Mouse (Mus musculus) lung, embryonic 16.5 days (tissue): Measurements from ENCODE around the gene Rras2. TPM values are rescaled to one million over a fixed set of nuclear protein-coding genes. Genes with fewer than 3 reads are reported as not detected.

Source experiments
- ATAC-seq: fragments of 200-750 bp; cut with Nextera tagmentation; 2 replicates; pipeline ENCODE4 v1.8.0; 2017; ENCODE audit warnings: low read depth, mild to moderate bottlenecking, moderate library complexity
- H3K27ac ChIP-seq: fragments of 300-500 bp; sonication (generic); 2 replicates; pipeline ENCODE4 v1.5.1; 2014; ENCODE audit warnings: mild to moderate bottlenecking, control low read depth, low read length
- H3K27me3 ChIP-seq: fragments of 300-500 bp; sonication (generic); 2 replicates; pipeline ENCODE4 v1.6.1; 2014; ENCODE audit warnings: low read depth, low read length, mixed read lengths; ENCODE audit not compliant: control insufficient read depth, insufficient read depth
- H3K36me3 ChIP-seq: fragments of 300-500 bp; sonication (generic); 2 replicates; pipeline ENCODE4 v1.6.1; 2014; ENCODE audit warnings: low read length; ENCODE audit not compliant: control insufficient read depth, insufficient read depth
- H3K4me1 ChIP-seq: fragments of 300-500 bp; sonication (generic); replicated peaks from 2 replicates; pipeline ENCODE4 v1.6.1; 2014; ENCODE audit warnings: low read length, mixed read lengths; ENCODE audit not compliant: control insufficient read depth, insufficient read depth
- H3K4me2 ChIP-seq: fragments of 300-500 bp; sonication (generic); 2 replicates; pipeline ENCODE4 v1.6.1; 2014; ENCODE audit warnings: low read depth, low read length, control low read depth
- H3K4me3 ChIP-seq: fragments of 300-500 bp; sonication (generic); 2 replicates; pipeline ENCODE4 v1.5.1; 2014; ENCODE audit warnings: mild to moderate bottlenecking, low read length, control low read depth
- H3K9ac ChIP-seq: fragments of 300-500 bp; sonication (generic); 2 replicates; pipeline ENCODE4 v1.6.1; 2014; ENCODE audit warnings: low read length, control low read depth
- H3K9me3 ChIP-seq: fragments of 300-500 bp; sonication (generic); 2 replicates; pipeline ENCODE4 v1.6.1; 2016; ENCODE audit warnings: low read length; ENCODE audit not compliant: control insufficient read depth
- WGBS: fragments of 180-500 bp; shearing (Covaris S2); extraction: QIAGEN DNeasy Blood & Tissue Kit; methylation state at CpG from one replicate; pipeline ENCODE4 v1.1.7; 2014; 5-methylcytosine and 5-hydroxymethylcytosine counted together
- polyA plus RNA-seq: library from polyadenylated mRNA; unstranded; fragments of >200 nt; fragmentation: Nextera tagmentation; extraction: Ambion mirVana; gene quantifications from 2 replicates; pipeline ENCODE4 v1.2.1, GENCODE M21; 2015

The Rras2 gene
- polyA plus RNA-seq, 1 experiment from 2014 or later, result 40.1 TPM

GRCm38 (mm10) chr7:114145841-114146240, 28.3 kb upstream of the Rras2 start:
- H3K27ac ChIP-seq, result no peak overlapping the region
- H3K9ac ChIP-seq, result no peak overlapping the region
- WGBS, result 65% methylated on average over 3 of the region's 3 CpGs
- H3K9me3 ChIP-seq, result peaks cover 4% of the 10 kb centered on the region
- H3K4me1 ChIP-seq, result no peaks in the 10 kb centered on the region
- H3K4me2 ChIP-seq, result no peak overlapping the region
- H3K27me3 ChIP-seq, result no peaks in the 10 kb centered on the region
- no peaks in the 10 kb centered on the region for H3K36me3 ChIP-seq
- no peak overlapping the region for H3K4me3 ChIP-seq
- ATAC-seq, result no peak

DNA sequence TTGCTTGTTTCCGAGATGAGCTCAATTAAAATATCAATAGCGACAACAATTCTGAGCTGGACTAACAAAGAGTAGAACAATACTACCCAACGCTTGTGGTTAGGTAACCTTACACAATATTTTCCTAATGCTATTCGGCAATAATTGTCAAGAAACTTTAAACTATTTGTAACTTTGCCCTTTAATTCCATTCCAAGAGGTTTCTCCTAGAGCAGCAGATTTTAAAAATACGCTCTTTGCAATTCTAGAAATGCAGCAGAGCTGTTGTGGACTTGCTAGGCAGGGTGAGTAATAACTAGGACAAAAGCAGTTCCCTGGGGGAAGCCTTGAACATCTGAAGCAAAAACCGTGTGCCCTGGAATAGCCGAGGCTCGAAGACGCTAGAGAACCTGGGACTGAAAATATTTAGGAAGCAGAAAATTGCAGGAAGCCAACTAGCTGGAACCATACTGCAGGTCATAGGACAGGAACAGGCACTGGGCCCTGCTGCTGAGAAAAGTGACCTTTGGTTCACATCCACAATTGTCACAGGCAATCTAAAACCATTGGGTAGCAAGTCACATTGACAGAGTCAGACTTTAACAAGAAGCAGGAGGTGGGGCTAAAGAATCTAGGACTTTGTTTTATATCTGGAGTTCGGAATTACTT, 24.7 kb upstream of the Rras2 start:
- 75% methylated on average over 10 of the region's 10 CpGs for WGBS
- no peak for ATAC-seq
- Histone ChIP-seq H3K36me3 (no peaks in the 10 kb centered on the region), H3K9ac (no peak overlapping the region), H3K9me3 (no peaks in the 10 kb centered on the region), H3K27me3 (no peaks in the 10 kb centered on the region; the same call in 1 of the 2 replicates), H3K27ac (no peak overlapping the region), H3K4me1 (no peaks in the 10 kb centered on the region), H3K4me3 (no peak overlapping the region), H3K4me2 (no peak overlapping the region)

- no peak overlapping the region for H3K4me2 ChIP-seq
- no peaks in the 10 kb centered on the region; the same call in 1 of the 2 replicates for H3K27me3 ChIP-seq
- WGBS, result 79% methylated on average over 7 of the region's 7 CpGs
- H3K9ac ChIP-seq, result no peak overlapping the region
- H3K4me3 ChIP-seq, result no peak overlapping the region
- no peaks in the 10 kb centered on the region for H3K36me3 ChIP-seq
- no peak for ATAC-seq
- no peaks in the 10 kb centered on the region for H3K9me3 ChIP-seq
- H3K4me1 ChIP-seq, result no peaks in the 10 kb centered on the region
- H3K27ac ChIP-seq, result no peak overlapping the region
These were observed 22.4 kb upstream of the Rras2 start for GRCm38 (mm10) chr7:114140026-114140425.

- H3K9ac ChIP-seq, result no peak overlapping the region
- H3K27ac ChIP-seq, result no peak overlapping the region
- no peaks in the 10 kb centered on the region for H3K4me1 ChIP-seq
- H3K27me3 ChIP-seq, result no peaks in the 10 kb centered on the region; the same call in 1 of the 2 replicates
- H3K4me2 ChIP-seq, result no peak overlapping the region
- ATAC-seq, result no peak
- 91% methylated on average over 3 of the region's 3 CpGs for WGBS
- H3K4me3 ChIP-seq, result no peak overlapping the region
- H3K9me3 ChIP-seq, result no peaks in the 10 kb centered on the region
- no peaks in the 10 kb centered on the region for H3K36me3 ChIP-seq
These were observed 21.8 kb upstream of the Rras2 start for GRCm38 (mm10) chr7:114139400-114139799.

DNA sequence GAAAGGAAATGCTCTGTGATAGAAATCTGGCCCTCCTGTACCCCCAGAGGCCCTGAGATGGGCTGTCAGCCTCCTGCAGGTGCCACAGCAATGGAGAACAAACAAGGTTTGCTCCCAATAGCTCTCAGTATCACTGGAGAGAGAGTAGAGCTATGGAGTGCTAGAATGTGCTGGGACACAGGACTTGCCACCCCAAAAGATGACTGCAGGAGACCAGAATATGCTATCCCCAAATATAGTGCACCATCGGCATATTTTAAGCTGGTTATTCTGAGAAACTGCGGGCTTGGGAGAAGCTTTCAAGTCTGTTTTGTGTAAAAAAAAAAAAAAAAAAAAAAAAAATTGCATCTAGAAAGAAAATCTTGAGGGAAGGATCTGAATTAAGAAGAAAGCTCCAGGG, 20.7 kb upstream of the Rras2 start:
- no peak overlapping the region for H3K4me3 ChIP-seq
- H3K4me2 ChIP-seq, result no peak overlapping the region
- H3K4me1 ChIP-seq, result no peaks in the 10 kb centered on the region
- no peak overlapping the region for H3K9ac ChIP-seq
- no peaks in the 10 kb centered on the region for H3K9me3 ChIP-seq
- H3K27me3 ChIP-seq, result no peaks in the 10 kb centered on the region; the same call in 1 of the 2 replicates
- H3K27ac ChIP-seq, result no peak overlapping the region
- ATAC-seq, result no peak
- WGBS, result 93% methylated on average over 2 of the region's 2 CpGs
- H3K36me3 ChIP-seq, result no peaks in the 10 kb centered on the region

DNA sequence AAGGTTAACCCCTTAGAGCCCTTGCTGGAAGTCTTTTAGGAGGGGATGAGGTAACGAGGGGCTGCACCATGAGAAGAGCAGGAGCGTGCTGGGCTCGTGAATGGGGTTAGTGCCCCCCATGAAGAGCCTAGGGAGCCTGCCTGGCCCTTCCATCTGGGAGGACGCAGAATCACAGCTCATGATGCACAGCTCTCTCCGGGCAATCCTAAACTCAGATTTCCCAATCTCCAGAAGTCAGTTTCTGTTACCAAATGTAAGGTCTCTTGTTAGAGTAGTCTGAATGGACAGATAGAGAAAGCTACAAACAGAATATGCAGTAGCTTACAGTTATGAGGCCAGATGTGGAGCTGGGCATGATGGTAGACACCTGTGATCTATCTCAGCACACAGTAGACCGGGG, 17.6 kb upstream of the Rras2 start:
- Histone ChIP-seq H3K27ac (no peak overlapping the region), H3K9me3 (no peaks in the 10 kb centered on the region), H3K27me3 (no peaks in the 10 kb centered on the region; the same call in 1 of the 2 replicates), H3K4me2 (no peak overlapping the region), H3K36me3 (no peaks in the 10 kb centered on the region), H3K4me3 (no peak overlapping the region), H3K9ac (no peak overlapping the region), H3K4me1 (no peaks in the 10 kb centered on the region)
- 19% methylated on average over 6 of the region's 6 CpGs for WGBS
- no peak for ATAC-seq

GRCm38 (mm10) chr7:114133957-114134356, 16.4 kb upstream of the Rras2 start:
- H3K4me2 ChIP-seq, result no peak overlapping the region
- H3K36me3 ChIP-seq, result no peaks in the 10 kb centered on the region
- WGBS, result 45% methylated on average over 3 of the region's 5 CpGs
- H3K9me3 ChIP-seq, result no peaks in the 10 kb centered on the region
- H3K27ac ChIP-seq, result no peak overlapping the region
- H3K9ac ChIP-seq, result no peak overlapping the region
- H3K4me1 ChIP-seq, result no peaks in the 10 kb centered on the region
- H3K27me3 ChIP-seq, result no peaks in the 10 kb centered on the region; the same call in 1 of the 2 replicates
- no peak for ATAC-seq
- H3K4me3 ChIP-seq, result no peak overlapping the region

DNA sequence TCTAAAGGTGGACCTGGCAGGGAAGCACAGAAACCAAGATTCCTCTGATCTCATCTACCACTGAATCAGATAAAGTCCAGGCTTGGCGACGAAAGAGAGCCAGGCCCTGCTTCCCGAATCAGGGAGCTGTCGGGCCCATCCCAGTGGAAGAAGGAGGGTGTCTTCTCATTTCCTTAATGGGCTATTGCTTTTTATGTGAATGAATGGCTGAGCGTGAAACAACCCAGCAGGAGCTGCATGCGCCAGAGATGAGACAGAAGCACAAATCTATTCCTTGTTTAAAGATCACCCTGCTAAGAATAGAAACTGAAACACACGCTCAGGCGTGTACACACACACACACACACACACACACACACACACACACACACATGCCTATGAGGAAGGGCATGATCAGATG, 14.7 kb upstream of the Rras2 start:
- Histone ChIP-seq H3K9ac (no peak overlapping the region), H3K4me2 (no peak overlapping the region), H3K27me3 (no peaks in the 10 kb centered on the region; the same call in 1 of the 2 replicates), H3K36me3 (no peaks in the 10 kb centered on the region), H3K4me1 (no peaks in the 10 kb centered on the region), H3K9me3 (no peaks in the 10 kb centered on the region), H3K27ac (no peak overlapping the region), H3K4me3 (no peak overlapping the region)
- no peak for ATAC-seq
- WGBS, result 52% methylated on average over 8 of the region's 8 CpGs

GRCm38 (mm10) chr7:114129281-114129680, 11.7 kb upstream of the Rras2 start:
- Histone ChIP-seq H3K36me3 (no peaks in the 10 kb centered on the region), H3K9ac (no peak overlapping the region), H3K27me3 (no peaks in the 10 kb centered on the region), H3K4me2 (no peak overlapping the region), H3K27ac (no peak overlapping the region), H3K4me3 (no peak overlapping the region), H3K9me3 (no peaks in the 10 kb centered on the region), H3K4me1 (no peaks in the 10 kb centered on the region)
- ATAC-seq, result no peak
- WGBS, result 49% methylated on average over 2 of the region's 2 CpGs
